Mouse (Mus musculus): Measurements from ENCODE around the gene Havcr2.

DNA sequence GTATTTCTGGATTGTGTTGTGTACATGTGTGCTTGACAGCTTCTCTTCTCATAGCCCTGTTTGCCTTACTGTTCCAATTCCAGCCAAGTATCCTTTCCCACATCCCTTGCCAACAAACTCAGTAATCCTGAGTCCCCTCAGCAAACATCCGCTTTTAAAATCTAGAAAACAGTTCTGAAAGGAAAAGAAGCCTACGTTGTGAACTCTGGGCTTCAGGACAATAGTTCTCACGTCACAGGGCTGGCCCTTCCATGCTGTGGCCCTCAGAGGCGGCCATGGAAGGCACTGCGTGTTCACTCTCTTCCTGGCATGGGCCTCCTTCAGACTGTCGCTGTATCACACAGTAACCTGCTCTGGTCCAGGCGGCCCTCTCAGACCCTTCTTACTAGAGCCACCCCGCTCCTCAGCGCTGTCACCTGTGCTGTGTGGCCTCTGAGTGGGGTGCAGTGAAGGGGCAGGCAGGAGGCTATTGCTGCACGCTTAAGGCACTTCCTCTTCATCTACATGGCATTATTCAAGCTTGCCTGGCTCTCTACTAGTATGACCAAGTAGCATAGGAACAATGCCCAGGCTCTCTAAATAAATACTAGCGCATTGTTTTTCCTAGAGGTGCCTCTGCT is 5.2 kb upstream of the Havcr2 start:
- TF ChIP-seq MYOG (IDR thresholded peaks at IDR 0.05; ENCODE audit: control insufficient read depth, extremely low read depth, insufficient read length) = no peak
- TF ChIP-seq CTCF (IDR thresholded peaks at IDR 0.05; ENCODE audit: control insufficient read depth, insufficient read depth, insufficient read length) = no peak
- no peak for TF ChIP-seq MYOD1 (IDR thresholded peaks at IDR 0.05; ENCODE audit: control insufficient read depth, insufficient read length, low read depth)

Measured in C2C12 (cell line).